In the genomic region with DNA sequence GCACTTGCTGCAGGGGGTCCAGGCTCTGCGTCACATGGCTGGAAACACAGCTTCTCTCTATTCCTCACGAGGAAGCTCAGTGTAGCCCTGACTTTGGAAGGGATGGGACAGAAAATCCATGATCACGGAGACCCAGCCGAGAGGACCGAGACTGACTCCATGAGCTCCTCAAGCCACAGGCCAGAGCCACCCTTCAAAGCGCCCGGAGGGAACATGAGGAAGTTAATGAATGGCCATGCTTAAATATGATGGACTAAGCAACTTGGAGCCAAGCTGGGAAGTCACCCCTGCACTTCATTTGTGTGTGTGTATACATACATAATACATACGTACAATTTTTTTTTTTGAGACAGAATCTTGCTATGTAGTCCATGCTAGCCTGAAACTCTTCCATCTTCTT, we compare ENCODE assay signal across 14 mouse cellular contexts. TPM values are rescaled to one million over a fixed set of nuclear protein-coding genes. Genes with fewer than 3 reads are reported as not detected.
A peak's percentile ranks its signal among the peaks of the same experiment; 100 is the strongest.
DNase-seq lines count a peak whose midpoint lies in the region; ATAC-seq and TF ChIP-seq lines count a peak whose summit lies in the region.
"Had no signal": no experiment of that assay in that cellular context is flagged by ENCODE, and none has a peak within 500 bp of the region (broad histone marks: within the 10 kb centered on the region; RNA-seq: fewer than 3 reads in every experiment).

No protein-coding gene starts in this region.

- 0 out of 2 replicates have a peak overlapping the region, but pooled peaks have one; percentile 29 for H3K9ac ChIP-seq in forebrain, embryonic 14.5 days (ENCODE audit: low read length)
- H3K9ac ChIP-seq in forebrain, postnatal 0 days = no peak overlapping the region
- peak overlapping the region; percentile 4; the same call in 1 of the 2 replicates for H3K9ac ChIP-seq in liver, adult 2 months (ENCODE audit: low read depth, low read length)
- H3K9ac ChIP-seq in liver, embryonic 12.5 days = no peak overlapping the region
- H3K9ac ChIP-seq in stomach, embryonic 16.5 days (ENCODE audit: low read length) = peak overlapping the region; percentile 44

- H3K27ac ChIP-seq in forebrain, embryonic 14.5 days (ENCODE audit: low read depth, low read length) = no peak overlapping the region
- no peak overlapping the region for H3K27ac ChIP-seq in forebrain, postnatal 0 days (ENCODE audit: low read depth, low read length)
- peak overlapping the region; percentile 84; the same call in 1 of the 2 replicates for H3K27ac ChIP-seq in liver, adult 2 months (replicated peaks; ENCODE audit: insufficient read depth, low read depth, low read length)
- no peak overlapping the region for H3K27ac ChIP-seq in liver, embryonic 12.5 days
- no peak overlapping the region for H3K27ac ChIP-seq in stomach, embryonic 16.5 days (ENCODE audit: low read length)

- no peaks in the 10 kb centered on the region for H3K79me2 ChIP-seq in liver, adult 2 months (ENCODE audit: control insufficient read depth, insufficient read depth, low read length)

- no peaks in the 10 kb centered on the region for H3K36me3 ChIP-seq in forebrain, embryonic 14.5 days (ENCODE audit: control insufficient read depth, insufficient read depth, low read length)
- H3K36me3 ChIP-seq in forebrain, postnatal 0 days (ENCODE audit: insufficient read depth) = no peaks in the 10 kb centered on the region
- H3K36me3 ChIP-seq in liver, adult 2 months (ENCODE audit: control insufficient read depth, insufficient read depth, low read length) = no peaks in the 10 kb centered on the region
- no peaks in the 10 kb centered on the region for H3K36me3 ChIP-seq in liver, embryonic 12.5 days
- no peaks in the 10 kb centered on the region for H3K36me3 ChIP-seq in stomach, embryonic 16.5 days (ENCODE audit: control insufficient read depth, insufficient read depth, low read length)

- no peaks in the 10 kb centered on the region for H3K9me3 ChIP-seq in forebrain, embryonic 14.5 days (replicated peaks; ENCODE audit: control insufficient read depth, low read length)
- H3K9me3 ChIP-seq in forebrain, postnatal 0 days (ENCODE audit: low read length) = no peaks in the 10 kb centered on the region
- no peaks in the 10 kb centered on the region for H3K9me3 ChIP-seq in liver, embryonic 12.5 days (replicated peaks)
- H3K9me3 ChIP-seq in stomach, embryonic 16.5 days (replicated peaks; ENCODE audit: control insufficient read depth, low read length) = no peaks in the 10 kb centered on the region
- H3K9me3 ChIP-seq: G1E had no signal

- peaks cover 6% of the 10 kb centered on the region; the same call in 1 of the 2 replicates for H3K4me1 ChIP-seq in forebrain, embryonic 14.5 days (ENCODE audit: control insufficient read depth, insufficient read depth, low read length)
- peaks cover 8% of the 10 kb centered on the region; the same call in 1 of the 2 replicates for H3K4me1 ChIP-seq in forebrain, postnatal 0 days (ENCODE audit: insufficient read depth)
- peaks cover 39% of the 10 kb centered on the region for H3K4me1 ChIP-seq in liver, adult 2 months (ENCODE audit: control insufficient read depth, insufficient read depth, low read length)
- peaks cover 54% of the 10 kb centered on the region for H3K4me1 ChIP-seq in liver, embryonic 12.5 days
- H3K4me1 ChIP-seq in stomach, embryonic 16.5 days (ENCODE audit: control insufficient read depth, insufficient read depth, low read length) = peaks cover 15% of the 10 kb centered on the region; the same call in 1 of the 2 replicates

- no peak overlapping the region for H3K4me3 ChIP-seq in forebrain, embryonic 14.5 days (ENCODE audit: low read depth, low read length)
- H3K4me3 ChIP-seq in forebrain, postnatal 0 days (ENCODE audit: low read depth, low read length) = no peak overlapping the region
- H3K4me3 ChIP-seq in liver, adult 2 months (ENCODE audit: insufficient read depth, low read depth, low read length) = no peak overlapping the region
- H3K4me3 ChIP-seq in liver, embryonic 12.5 days = no peak overlapping the region
- no peak overlapping the region for H3K4me3 ChIP-seq in stomach, embryonic 16.5 days (replicated peaks; ENCODE audit: low read length)

- no peak for TF ChIP-seq CTCF in forebrain, postnatal 0 days (IDR thresholded peaks at IDR 0.05; ENCODE audit: low read depth)
- no peak for TF ChIP-seq CTCF in liver, adult 2 months (IDR thresholded peaks at IDR 0.05; ENCODE audit: low read depth, low read length)

- no peak overlapping the region for H3K4me2 ChIP-seq in forebrain, embryonic 14.5 days (ENCODE audit: low read length)
- no peak overlapping the region for H3K4me2 ChIP-seq in forebrain, postnatal 0 days (ENCODE audit: low read depth)
- H3K4me2 ChIP-seq in liver, embryonic 12.5 days = no peak overlapping the region
- no peak overlapping the region for H3K4me2 ChIP-seq in stomach, embryonic 16.5 days (ENCODE audit: low read depth, low read length)

- TF ChIP-seq POLR2A in liver, adult 2 months (IDR thresholded peaks at IDR 0.05; ENCODE audit: extremely low read depth, insufficient read depth, low read length) = no peak

- no peaks in the 10 kb centered on the region for H3K27me3 ChIP-seq in forebrain, embryonic 14.5 days (replicated peaks; ENCODE audit: control insufficient read depth, insufficient read depth, low read length)
- H3K27me3 ChIP-seq in forebrain, postnatal 0 days (ENCODE audit: insufficient read depth, low read length) = no peaks in the 10 kb centered on the region
- no peaks in the 10 kb centered on the region for H3K27me3 ChIP-seq in liver, adult 2 months (ENCODE audit: control insufficient read depth, insufficient read depth, low read length)
- H3K27me3 ChIP-seq in liver, embryonic 12.5 days (replicated peaks) = 0 out of 2 replicates have a peak, but pooled peaks cover 3% of the 10 kb centered on the region
- H3K27me3 ChIP-seq in stomach, embryonic 16.5 days (ENCODE audit: control insufficient read depth, insufficient read depth, low read length) = no peaks in the 10 kb centered on the region

- no peak for DNase-seq in forebrain, embryonic 14.5 days (ENCODE audit: low spot score)
- no peak for DNase-seq in forebrain, postnatal 0 days
- no peak for DNase-seq in liver, adult 2 months (ENCODE audit: extremely low read depth, low read depth, low spot score)
- peak; percentile 79 for DNase-seq in kidney, adult 9 months
- DNase-seq in right cerebral cortex, postnatal 10 days (ENCODE audit: low spot score in 2 of 2) = no peak
- no peak for DNase-seq in layer of hippocampus, postnatal 14 days (ENCODE audit: low spot score in 2 of 2)
- DNase-seq: cerebellum, adult 11 months; layer of hippocampus, postnatal 36 days; thymus, adult 18-20 months had no signal

- no peak for ATAC-seq in forebrain, embryonic 14.5 days
- ATAC-seq in forebrain, postnatal 0 days = no peak
- no peak for ATAC-seq in liver, embryonic 12.5 days
- no peak for ATAC-seq in stomach, embryonic 16.5 days (ENCODE audit: insufficient read depth, low FRiP score)

- 30% methylated on average over 8 of the region's 8 CpGs for WGBS in forebrain, embryonic 14.5 days
- WGBS in forebrain, postnatal 0 days = 44% methylated on average over 8 of the region's 8 CpGs
- 29% methylated on average over 8 of the region's 8 CpGs for WGBS in liver, adult 2 months
- 66% methylated on average over 8 of the region's 8 CpGs for WGBS in liver, embryonic 12.5 days (ENCODE audit: insufficient replicate concordance)
- WGBS in stomach, embryonic 16.5 days = 36% methylated on average over 8 of the region's 8 CpGs

RNA-seq across cellular contexts. Expression of a gene that starts 5.3 kb away (rescaled TPM):
- polyA plus RNA-seq in forebrain, embryonic 14.5 days (2014; fragmentation: Nextera tagmentation; extraction: Ambion mirVana) = 71.3 and 79.8 TPM in 2 replicates
- 91.9 and 120 TPM in 2 replicates for total RNA-seq in forebrain, postnatal 0 days (2014; rRNA removed)
- 69.9 and 75.4 TPM in 2 replicates for polyA plus RNA-seq in forebrain, postnatal 0 days (2015; fragmentation: Nextera tagmentation; extraction: Ambion mirVana)
- 25.3 and 29.7 TPM in 2 replicates for total RNA-seq in liver, adult 2 months (2014; rRNA removed)
- polyA plus RNA-seq in liver, adult 2 months (2012; rRNA removed) = 140 and 154 TPM in 2 replicates
- polyA plus RNA-seq in liver, embryonic 12.5 days (2016; fragmentation: Nextera tagmentation; extraction: Ambion mirVana) = 85.4 and 91.9 TPM in 2 replicates
- 77.2 and 98.4 TPM in 2 replicates for polyA plus RNA-seq in stomach, embryonic 16.5 days (2015; fragmentation: Nextera tagmentation; extraction: Ambion mirVana)
- total RNA-seq in layer of hippocampus, postnatal 14 days (2021) = 10 to 100 TPM; 68.8 to 79.0 TPM

RNA-seq across cellular contexts. Expression of a gene that starts 29.7 kb away (rescaled TPM):
- 7.9 and 9.6 TPM in 2 replicates for polyA plus RNA-seq in forebrain, embryonic 14.5 days (2014; fragmentation: Nextera tagmentation; extraction: Ambion mirVana)
- total RNA-seq in forebrain, postnatal 0 days (2014; rRNA removed) = 21.0 and 26.7 TPM in 2 replicates
- 5.9 and 7.6 TPM in 2 replicates for polyA plus RNA-seq in forebrain, postnatal 0 days (2015; fragmentation: Nextera tagmentation; extraction: Ambion mirVana)
- 9.1 and 16.0 TPM in 2 replicates for total RNA-seq in liver, adult 2 months (2014; rRNA removed)
- 26.8 and 32.3 TPM in 2 replicates for polyA plus RNA-seq in liver, adult 2 months (2012; rRNA removed)
- polyA plus RNA-seq in liver, embryonic 12.5 days (2016; fragmentation: Nextera tagmentation; extraction: Ambion mirVana) = 7.1 and 8.2 TPM in 2 replicates
- 9.3 and 11.2 TPM in 2 replicates for polyA plus RNA-seq in stomach, embryonic 16.5 days (2015; fragmentation: Nextera tagmentation; extraction: Ambion mirVana)
- total RNA-seq in layer of hippocampus, postnatal 14 days (2021) = 10 to 100 TPM; 35.9 to 38.2 TPM

RNA-seq across cellular contexts. Expression of a gene that starts 35.0 kb away (rescaled TPM):
- polyA plus RNA-seq in forebrain, embryonic 14.5 days (2014; fragmentation: Nextera tagmentation; extraction: Ambion mirVana) = 0.61 and 0.72 TPM in 2 replicates
- 3.1 and 4.7 TPM in 2 replicates for total RNA-seq in forebrain, postnatal 0 days (2014; rRNA removed)
- polyA plus RNA-seq in forebrain, postnatal 0 days (2015; fragmentation: Nextera tagmentation; extraction: Ambion mirVana) = 0.11 and 0.23 TPM in 2 replicates
- 3.1 and 4.6 TPM in 2 replicates for total RNA-seq in liver, adult 2 months (2014; rRNA removed)
- 6.7 and 7.3 TPM in 2 replicates for polyA plus RNA-seq in liver, adult 2 months (2012; rRNA removed)
- 0.20 TPM in 2 replicates for polyA plus RNA-seq in liver, embryonic 12.5 days (2016; fragmentation: Nextera tagmentation; extraction: Ambion mirVana)
- 1.9 and 2.0 TPM in 2 replicates for polyA plus RNA-seq in stomach, embryonic 16.5 days (2015; fragmentation: Nextera tagmentation; extraction: Ambion mirVana)
- total RNA-seq in layer of hippocampus, postnatal 14 days (2021) = 1 to 10 TPM; 4.9 to 5.6 TPM

RNA-seq across cellular contexts. Expression of a gene that starts 35.5 kb away (rescaled TPM):
- 74.3 and 98.9 TPM in 2 replicates for polyA plus RNA-seq in forebrain, embryonic 14.5 days (2014; fragmentation: Nextera tagmentation; extraction: Ambion mirVana)
- 196 and 203 TPM in 2 replicates for total RNA-seq in forebrain, postnatal 0 days (2014; rRNA removed)
- polyA plus RNA-seq in forebrain, postnatal 0 days (2015; fragmentation: Nextera tagmentation; extraction: Ambion mirVana) = 144 and 159 TPM in 2 replicates
- 3.2 and 3.3 TPM in 2 replicates for total RNA-seq in liver, adult 2 months (2014; rRNA removed)
- polyA plus RNA-seq in liver, adult 2 months (2012; rRNA removed) = 12.5 and 14.5 TPM in 2 replicates
- 6.4 TPM in 2 replicates for polyA plus RNA-seq in liver, embryonic 12.5 days (2016; fragmentation: Nextera tagmentation; extraction: Ambion mirVana)
- 20.6 and 22.1 TPM in 2 replicates for polyA plus RNA-seq in stomach, embryonic 16.5 days (2015; fragmentation: Nextera tagmentation; extraction: Ambion mirVana)
- total RNA-seq in layer of hippocampus, postnatal 14 days (2021) = 100 to 1,000 TPM; 158 to 170 TPM

RNA-seq across cellular contexts. Expression of a gene that starts 45.0 kb away (rescaled TPM):
- 0.30 TPM in 1 of 2 replicates, not detected in the other for polyA plus RNA-seq in forebrain, embryonic 14.5 days (2014; fragmentation: Nextera tagmentation; extraction: Ambion mirVana)
- not detected in 2 replicates for total RNA-seq in forebrain, postnatal 0 days (2014; rRNA removed)
- 0.50 TPM in 1 of 2 replicates, not detected in the other for polyA plus RNA-seq in forebrain, postnatal 0 days (2015; fragmentation: Nextera tagmentation; extraction: Ambion mirVana)
- 0.27 and 0.28 TPM in 2 replicates for total RNA-seq in liver, adult 2 months (2014; rRNA removed)
- not detected in 2 replicates for polyA plus RNA-seq in liver, adult 2 months (2012; rRNA removed)
- not detected in 2 replicates for polyA plus RNA-seq in liver, embryonic 12.5 days (2016; fragmentation: Nextera tagmentation; extraction: Ambion mirVana)
- 0.41 and 0.48 TPM in 2 replicates for polyA plus RNA-seq in stomach, embryonic 16.5 days (2015; fragmentation: Nextera tagmentation; extraction: Ambion mirVana)
- total RNA-seq in layer of hippocampus, postnatal 14 days (2021) = not detected
- total RNA-seq: G1E; gastrocnemius, adult 18-20 months; layer of hippocampus, postnatal 36 days had no signal
- polyA plus RNA-seq: G1E; heart, embryonic 14.5 days had no signal

Comparison
In these comparisons a context has a peak if more than half of its experiments do, and no peak if none do; other contexts are left out.
1. H3K9ac ChIP-seq: peak in forebrain, embryonic 14.5 days (single experiment), liver, adult 2 months (single experiment) and stomach, embryonic 16.5 days (single experiment); none in forebrain, postnatal 0 days (single experiment) and liver, embryonic 12.5 days (single experiment).